Mouse (Mus musculus): ENCODE results near the gene Dgkh. TPM values are rescaled to one million over a fixed set of nuclear protein-coding genes. Genes with fewer than 3 reads are reported as not detected.

Gene Dgkh
- polyA plus RNA-seq, 1 experiment from 2014 or later = 0.26 TPM

GRCm38 (mm10) chr14:78525611-78526457 lies 206.7 kb downstream of the Dgkh start:
- ATAC-seq (ENCODE audit: low read depth) = peak; percentile 56
- no peak overlapping the region for H3K4me2 ChIP-seq (ENCODE audit: low read depth, low read length)
- H3K4me3 ChIP-seq (ENCODE audit: low read depth, low read length) = no peak overlapping the region
- H3K27ac ChIP-seq (ENCODE audit: low read length) = 0 out of 2 replicates have a peak overlapping the region, but pooled peaks have one; percentile 6
- 97% methylated on average over 3 of the region's 3 CpGs for WGBS (ENCODE audit: insufficient replicate concordance)
- H3K36me3 ChIP-seq (ENCODE audit: control insufficient read depth, insufficient read depth) = no peaks in the 10 kb centered on the region
- H3K9ac ChIP-seq (ENCODE audit: low read depth, low read length) = no peak overlapping the region
- H3K27me3 ChIP-seq (ENCODE audit: control insufficient read depth, insufficient read depth, low read depth, low read length) = no peaks in the 10 kb centered on the region
- H3K4me1 ChIP-seq (ENCODE audit: control insufficient read depth, low read depth, low read length) = peaks cover 20% of the 10 kb centered on the region
- no peaks in the 10 kb centered on the region for H3K9me3 ChIP-seq (replicated peaks; ENCODE audit: control insufficient read depth, low read length)

DNA sequence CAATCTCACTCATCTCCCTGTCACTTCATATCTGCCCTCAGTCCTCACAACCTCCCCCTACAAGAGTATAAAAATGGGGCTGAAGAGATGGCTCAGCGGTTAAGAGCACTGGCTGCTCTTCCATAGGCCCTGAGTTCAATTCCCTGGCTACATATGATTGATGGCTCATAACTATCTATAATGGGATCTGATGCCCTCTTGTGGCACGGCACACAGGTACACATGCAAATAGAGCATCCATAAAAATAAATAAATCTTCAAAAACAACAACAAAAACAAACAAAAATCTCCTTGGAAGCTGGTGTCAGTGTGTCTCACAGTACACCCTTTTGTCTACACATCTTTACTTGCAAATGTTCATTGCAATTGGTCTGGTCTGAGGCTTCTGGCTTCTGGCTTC lies 207.5 kb downstream of the Dgkh start:
- no peaks in the 10 kb centered on the region for H3K27me3 ChIP-seq (ENCODE audit: control insufficient read depth, insufficient read depth, low read depth, low read length)
- H3K4me1 ChIP-seq (ENCODE audit: control insufficient read depth, low read depth, low read length) = peaks cover 20% of the 10 kb centered on the region
- no peak overlapping the region for H3K9ac ChIP-seq (ENCODE audit: low read depth, low read length)
- no peak overlapping the region for H3K4me2 ChIP-seq (ENCODE audit: low read depth, low read length)
- no peak overlapping the region for H3K27ac ChIP-seq (ENCODE audit: low read length)
- ATAC-seq (ENCODE audit: low read depth) = no peak
- no peaks in the 10 kb centered on the region for H3K36me3 ChIP-seq (ENCODE audit: control insufficient read depth, insufficient read depth)
- no peak overlapping the region for H3K4me3 ChIP-seq (ENCODE audit: low read depth, low read length)
- H3K9me3 ChIP-seq (replicated peaks; ENCODE audit: control insufficient read depth, low read length) = no peaks in the 10 kb centered on the region
- 78% methylated on average over 2 of the region's 2 CpGs for WGBS (ENCODE audit: insufficient replicate concordance)

DNA sequence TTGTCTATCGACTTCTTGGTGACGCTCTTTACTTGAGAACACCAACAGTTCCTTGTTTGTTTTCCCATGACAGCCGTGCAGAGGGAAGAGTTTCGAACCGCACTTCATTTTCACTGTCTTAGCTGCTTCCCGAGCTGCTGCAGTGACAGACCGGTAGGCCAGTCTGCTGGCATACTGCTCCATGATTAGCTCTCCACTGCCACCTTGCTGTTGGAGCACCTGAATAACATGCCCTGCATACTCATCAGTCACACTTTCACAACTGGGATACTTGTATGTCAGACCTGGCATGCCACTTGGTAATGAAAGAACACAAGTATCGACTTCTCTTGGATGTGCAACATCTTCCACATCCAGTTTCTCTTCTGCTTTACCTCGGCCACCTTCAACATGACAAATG lies 221.9 kb downstream of the Dgkh start:
- 76% methylated on average over 9 of the region's 9 CpGs for WGBS (ENCODE audit: insufficient replicate concordance)
- Histone ChIP-seq H3K27me3 (ENCODE audit: control insufficient read depth, insufficient read depth, low read depth, low read length) (no peaks in the 10 kb centered on the region), H3K4me2 (ENCODE audit: low read depth, low read length) (no peak overlapping the region), H3K9me3 (replicated peaks; ENCODE audit: control insufficient read depth, low read length) (no peaks in the 10 kb centered on the region), H3K4me1 (ENCODE audit: control insufficient read depth, low read depth, low read length) (no peaks in the 10 kb centered on the region), H3K9ac (ENCODE audit: low read depth, low read length) (no peak overlapping the region), H3K4me3 (ENCODE audit: low read depth, low read length) (no peak overlapping the region), H3K36me3 (ENCODE audit: control insufficient read depth, insufficient read depth) (peaks cover 31% of the 10 kb centered on the region), H3K27ac (ENCODE audit: low read length) (no peak overlapping the region)
- no peak for ATAC-seq (ENCODE audit: low read depth)

GRCm38 (mm10) chr14:78509791-78510190 lies 222.8 kb downstream of the Dgkh start:
- 67% methylated on average over 6 of the region's 6 CpGs for WGBS (ENCODE audit: insufficient replicate concordance)
- no peaks in the 10 kb centered on the region for H3K4me1 ChIP-seq (ENCODE audit: control insufficient read depth, low read depth, low read length)
- H3K4me3 ChIP-seq (ENCODE audit: low read depth, low read length) = no peak overlapping the region
- H3K4me2 ChIP-seq (ENCODE audit: low read depth, low read length) = no peak overlapping the region
- H3K9me3 ChIP-seq (replicated peaks; ENCODE audit: control insufficient read depth, low read length) = no peaks in the 10 kb centered on the region
- no peak overlapping the region for H3K9ac ChIP-seq (ENCODE audit: low read depth, low read length)
- H3K36me3 ChIP-seq (ENCODE audit: control insufficient read depth, insufficient read depth) = peaks cover 31% of the 10 kb centered on the region
- no peak for ATAC-seq (ENCODE audit: low read depth)
- H3K27me3 ChIP-seq (ENCODE audit: control insufficient read depth, insufficient read depth, low read depth, low read length) = no peaks in the 10 kb centered on the region
- no peak overlapping the region for H3K27ac ChIP-seq (ENCODE audit: low read length)

Other genes with a start within 250 kb of the Dgkh start
- gene Akap11, start 196.0 kb downstream of the Dgkh start, polyA plus RNA-seq (2015; fragmentation: Nextera tagmentation; extraction: Ambion mirVana) = 7.4 and 7.6 TPM in 2 replicates
- 8.5 and 9.5 TPM in 2 replicates for gene Vwa8, start 116.3 kb upstream of the Dgkh start, polyA plus RNA-seq (2015; fragmentation: Nextera tagmentation; extraction: Ambion mirVana)

Data from liver, embryonic 16.5 days (tissue).